Mouse (Mus musculus) forebrain, embryonic 10.5 days (tissue): ENCODE measurements at regions not wholly inside any gene's neighbourhood (a gene's known extent, or its start where the extent isn't known, plus 50 kb on each side); places are given as distances from the start of the nearest gene placed in this dataset.

Experiments
- DNase-seq: peaks from one replicate; pipeline ENCODE4 v3.0.0-alpha.2; 2017; ENCODE audit warnings: low spot score; ENCODE audit errors: extremely low spot score
- H3K27ac ChIP-seq: fragments of 300-500 bp; sonication (generic); 2 replicates; pipeline ENCODE4 v1.5.1; 2016; ENCODE audit warnings: mild to moderate bottlenecking
- H3K27me3 ChIP-seq: fragments of 300-500 bp; sonication (generic); 2 replicates; pipeline ENCODE4 v1.6.1; 2016; ENCODE audit warnings: mild to moderate bottlenecking; ENCODE audit not compliant: poor library complexity, severe bottlenecking
- H3K36me3 ChIP-seq: fragments of 300-500 bp; sonication (generic); replicated peaks from 2 replicates; pipeline ENCODE4 v1.6.1; 2016; ENCODE audit warnings: mild to moderate bottlenecking, moderate library complexity
- H3K4me1 ChIP-seq: fragments of 300-500 bp; sonication (generic); 2 replicates; pipeline ENCODE4 v1.6.1; 2016
- H3K4me3 ChIP-seq: fragments of 300-500 bp; sonication (generic); 2 replicates; pipeline ENCODE4 v1.5.1; 2016; ENCODE audit warnings: mild to moderate bottlenecking, moderate library complexity
- H3K9me3 ChIP-seq: fragments of 300-500 bp; sonication (generic); 2 replicates; pipeline ENCODE4 v1.6.1; 2016; ENCODE audit warnings: mild to moderate bottlenecking, moderate library complexity
- WGBS: fragments of 180-500 bp; shearing (Covaris S2); methylation state at CpG from one replicate; pipeline ENCODE4 v1.1.7; 2016; 5-methylcytosine and 5-hydroxymethylcytosine counted together

DNA sequence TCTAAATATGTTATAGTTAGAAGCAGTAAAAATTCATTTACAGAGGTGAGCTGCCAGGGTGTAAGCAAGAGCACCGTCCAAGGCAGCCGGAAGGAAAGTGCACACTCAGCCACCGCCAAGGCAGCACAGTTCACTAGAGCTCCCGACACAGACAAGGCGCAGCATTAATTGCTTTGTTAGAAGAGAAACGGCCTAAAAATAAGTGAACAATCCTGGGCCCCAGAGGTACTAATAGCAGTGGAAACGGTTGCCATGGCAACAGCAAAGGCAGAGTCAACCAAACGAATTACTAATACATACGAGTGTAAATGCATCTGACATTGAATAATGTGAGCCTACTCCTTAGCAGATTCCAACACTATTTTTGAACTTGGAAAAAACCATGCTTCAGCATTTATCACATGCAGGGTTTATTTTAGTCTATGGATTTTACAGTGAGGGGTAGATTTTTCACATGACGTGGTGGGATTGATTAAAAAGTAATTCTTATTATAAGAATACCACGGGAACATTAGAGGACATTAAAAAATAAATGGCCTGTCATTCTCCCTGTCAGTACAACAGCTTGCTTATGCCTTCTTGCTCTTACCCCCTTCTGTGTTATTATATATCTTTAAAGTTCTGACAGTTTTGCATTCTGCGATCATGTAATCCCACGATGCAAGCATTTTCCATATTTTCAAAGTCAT lies 62.5 kb downstream of the Cavin4 start:
- DNase-seq = peak; percentile 26
- no peaks in the 10 kb centered on the region for H3K9me3 ChIP-seq
- peaks cover 18% of the 10 kb centered on the region for H3K4me1 ChIP-seq
- H3K36me3 ChIP-seq = no peaks in the 10 kb centered on the region
- H3K27ac ChIP-seq = 0 out of 2 replicates have a peak overlapping the region, but pooled peaks have one; percentile 11
- H3K4me3 ChIP-seq = no peak overlapping the region
- H3K27me3 ChIP-seq = no peaks in the 10 kb centered on the region
- WGBS = 63% methylated on average over 13 of the region's 13 CpGs

DNA sequence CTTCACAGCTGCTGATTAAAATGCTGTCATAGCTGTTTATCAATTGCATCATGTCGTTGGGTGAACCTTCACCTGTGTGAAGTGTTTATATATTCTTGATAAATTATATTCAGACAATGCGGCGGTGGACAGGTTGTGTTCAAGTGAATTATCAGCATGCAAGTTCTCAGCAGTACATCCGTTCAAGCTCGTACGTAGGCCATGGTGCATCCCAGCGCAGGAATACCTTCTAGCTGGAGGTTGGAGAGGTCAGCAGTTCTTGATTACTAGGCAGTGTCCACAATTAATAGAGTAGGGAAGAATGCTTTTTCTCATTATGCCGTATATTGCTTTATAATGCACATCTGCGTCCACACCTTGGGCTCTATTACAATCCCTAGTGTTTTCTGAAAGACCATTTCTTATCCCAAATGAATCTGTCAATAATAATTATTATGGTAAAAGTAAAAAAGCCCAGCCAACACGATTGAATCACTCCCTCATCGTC lies 63.1 kb downstream of the Cavin4 start:
- WGBS = 92% methylated on average over 11 of the region's 11 CpGs
- H3K27ac ChIP-seq = no peak overlapping the region
- H3K4me3 ChIP-seq = no peak overlapping the region
- H3K4me1 ChIP-seq = peaks cover 18% of the 10 kb centered on the region
- no peaks in the 10 kb centered on the region for H3K36me3 ChIP-seq
- no peaks in the 10 kb centered on the region for H3K27me3 ChIP-seq
- H3K9me3 ChIP-seq = no peaks in the 10 kb centered on the region
- DNase-seq = no peak

DNA sequence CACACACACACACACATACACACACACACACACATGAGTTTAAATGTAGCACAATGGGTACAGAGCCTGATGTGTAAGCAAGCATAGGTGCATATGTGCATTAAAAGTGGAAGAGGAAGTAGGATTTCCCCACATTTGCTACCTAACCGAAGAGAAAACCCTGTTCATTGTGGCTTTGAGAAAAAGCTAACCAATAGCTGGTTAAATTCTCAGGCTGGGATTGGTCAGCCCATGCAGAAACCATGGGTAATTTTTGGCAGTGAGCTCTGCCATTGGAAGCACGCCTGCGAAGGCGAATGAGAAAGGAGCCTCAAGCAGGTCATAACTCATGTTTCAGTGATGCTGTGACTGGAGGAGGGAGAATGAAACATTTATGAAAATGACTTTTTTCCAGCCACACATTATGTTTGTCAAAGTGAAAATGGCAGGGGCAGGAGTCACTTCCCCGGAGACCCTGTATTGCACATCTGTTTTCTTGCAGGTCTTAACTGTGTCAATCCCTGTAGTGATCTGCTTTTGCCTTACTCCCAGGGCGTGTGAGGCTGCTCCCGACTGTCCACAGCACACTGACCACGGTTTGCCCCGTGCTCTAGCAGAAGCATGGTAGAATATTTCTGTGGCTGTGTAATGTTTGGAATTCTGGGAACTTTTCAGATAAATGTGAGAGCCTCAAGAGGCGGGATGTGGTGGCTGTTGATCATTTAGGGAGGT lies 71.7 kb downstream of the Cavin4 start:
- no peak for DNase-seq

DNA sequence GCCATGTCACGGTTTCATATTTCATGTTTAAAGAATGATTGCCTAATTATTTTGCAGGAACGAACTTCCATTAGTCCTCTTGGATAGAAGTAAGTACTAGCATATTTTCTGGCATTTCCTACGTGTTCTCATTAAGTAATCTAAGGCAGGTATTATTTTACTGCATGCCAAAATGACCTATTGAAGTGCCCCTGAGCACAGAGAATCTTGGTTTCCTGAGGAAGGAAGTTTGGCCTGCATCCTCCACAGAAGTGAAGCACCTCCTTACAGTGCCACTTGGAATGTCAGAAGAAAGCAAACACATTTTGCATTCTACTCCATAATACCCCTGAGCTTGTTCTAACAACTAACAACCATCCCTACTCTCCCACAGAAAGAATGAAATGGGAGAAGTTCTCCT lies 82.9 kb downstream of the Cavin4 start:
- no peak for DNase-seq

More for the DNA sequence above, 71.7 kb downstream of the Cavin4 start:
- H3K4me1 ChIP-seq = peaks cover 6% of the 10 kb centered on the region; the same call in 1 of the 2 replicates
- no peaks in the 10 kb centered on the region for H3K9me3 ChIP-seq
- H3K27ac ChIP-seq = no peak overlapping the region
- no peaks in the 10 kb centered on the region for H3K27me3 ChIP-seq
- 85% methylated on average over 10 of the region's 10 CpGs for WGBS
- H3K36me3 ChIP-seq = no peaks in the 10 kb centered on the region
- no peak overlapping the region for H3K4me3 ChIP-seq

DNA sequence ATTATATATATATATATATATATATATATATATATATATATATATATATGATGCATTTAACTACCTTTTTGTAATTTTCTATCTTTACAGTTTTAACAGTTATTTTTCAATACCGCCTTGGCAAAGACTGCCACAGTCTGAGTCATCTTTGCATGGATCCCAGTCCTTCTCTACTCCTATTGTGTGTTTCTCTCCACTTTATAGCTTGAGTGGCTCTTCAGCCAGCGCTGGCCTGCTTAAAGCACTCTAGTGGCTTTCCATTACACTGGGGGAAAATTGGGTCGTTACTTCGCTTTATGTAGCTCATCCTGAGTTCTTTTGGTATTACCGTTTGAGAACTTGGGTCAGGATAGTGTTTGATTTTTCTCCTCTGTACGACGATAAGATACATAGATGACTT lies 86.3 kb downstream of the Cavin4 start:
- WGBS = 89% methylated on average over 7 of the region's 7 CpGs
- no peaks in the 10 kb centered on the region for H3K4me1 ChIP-seq
- H3K27ac ChIP-seq = no peak overlapping the region
- H3K36me3 ChIP-seq = no peaks in the 10 kb centered on the region
- no peaks in the 10 kb centered on the region for H3K9me3 ChIP-seq
- no peak for DNase-seq
- no peak overlapping the region for H3K4me3 ChIP-seq
- H3K27me3 ChIP-seq = no peaks in the 10 kb centered on the region

More for the DNA sequence above, 82.9 kb downstream of the Cavin4 start:
- no peaks in the 10 kb centered on the region for H3K36me3 ChIP-seq
- no peaks in the 10 kb centered on the region for H3K27me3 ChIP-seq
- H3K27ac ChIP-seq = no peak overlapping the region
- 88% methylated on average over 3 of the region's 3 CpGs for WGBS
- no peaks in the 10 kb centered on the region for H3K9me3 ChIP-seq
- no peaks in the 10 kb centered on the region for H3K4me1 ChIP-seq
- H3K4me3 ChIP-seq = no peak overlapping the region

DNA sequence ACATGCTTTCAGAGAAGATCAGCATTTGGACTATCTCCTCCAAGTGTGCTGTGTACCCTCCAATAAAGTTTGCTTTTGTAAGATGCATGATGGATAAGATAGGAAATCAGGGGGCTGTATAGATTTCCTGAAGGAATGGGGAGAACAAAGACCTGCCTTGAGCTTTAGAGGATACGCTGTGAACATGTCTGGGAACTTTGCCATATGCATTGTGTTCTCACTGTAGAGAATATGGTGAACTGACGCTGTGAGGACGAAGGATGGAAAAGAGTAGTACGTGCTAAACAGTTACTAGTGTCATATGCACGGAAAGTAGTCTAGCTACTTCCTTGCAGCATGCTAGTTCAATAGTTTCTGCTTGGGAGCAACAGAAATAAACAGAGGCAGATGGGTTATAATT lies 86.8 kb downstream of the Cavin4 start:
- Histone ChIP-seq H3K4me1 (no peaks in the 10 kb centered on the region), H3K27me3 (no peaks in the 10 kb centered on the region), H3K27ac (no peak overlapping the region), H3K9me3 (no peaks in the 10 kb centered on the region), H3K36me3 (no peaks in the 10 kb centered on the region), H3K4me3 (no peak overlapping the region)
- WGBS = 88% methylated on average over 5 of the region's 5 CpGs
- DNase-seq = no peak

DNA sequence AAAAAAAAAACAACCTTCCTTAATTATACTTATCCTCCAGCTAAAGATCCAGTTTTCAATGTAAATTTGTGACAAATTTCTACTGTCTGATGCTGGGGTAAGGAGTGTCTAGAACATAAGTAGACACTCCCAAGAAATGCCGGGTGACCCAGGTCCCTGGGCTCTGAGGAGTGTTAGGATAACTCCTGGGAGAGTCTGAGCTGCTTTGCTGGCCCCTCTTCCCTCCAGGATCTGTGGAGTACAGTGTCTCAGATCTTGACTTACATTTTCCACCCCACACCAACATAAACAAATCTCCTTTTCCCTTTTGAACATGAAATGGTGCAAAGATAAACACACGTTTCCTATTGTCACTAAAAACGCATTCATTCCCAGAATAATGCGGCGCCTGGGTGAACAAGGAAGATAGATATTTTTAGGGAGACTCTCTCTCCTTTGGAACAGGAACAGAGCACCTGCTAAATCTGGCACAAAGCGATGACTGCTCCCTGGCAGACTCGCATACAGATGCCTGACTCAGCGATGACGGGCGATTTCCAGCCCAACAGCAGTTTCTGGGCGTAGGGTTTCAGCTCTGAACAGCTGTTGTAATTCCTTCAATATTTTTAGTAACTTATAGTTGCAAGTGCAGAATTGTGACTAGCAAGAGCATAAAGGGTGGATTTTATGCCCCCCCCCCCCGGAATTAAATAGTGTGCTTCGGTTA lies 91.3 kb downstream of the Cavin4 start:
- no peaks in the 10 kb centered on the region for H3K27me3 ChIP-seq
- DNase-seq = no peak
- no peaks in the 10 kb centered on the region for H3K9me3 ChIP-seq
- WGBS = 88% methylated on average over 13 of the region's 13 CpGs
- H3K27ac ChIP-seq = no peak overlapping the region
- H3K4me1 ChIP-seq = no peaks in the 10 kb centered on the region
- no peak overlapping the region for H3K4me3 ChIP-seq
- no peaks in the 10 kb centered on the region for H3K36me3 ChIP-seq

DNA sequence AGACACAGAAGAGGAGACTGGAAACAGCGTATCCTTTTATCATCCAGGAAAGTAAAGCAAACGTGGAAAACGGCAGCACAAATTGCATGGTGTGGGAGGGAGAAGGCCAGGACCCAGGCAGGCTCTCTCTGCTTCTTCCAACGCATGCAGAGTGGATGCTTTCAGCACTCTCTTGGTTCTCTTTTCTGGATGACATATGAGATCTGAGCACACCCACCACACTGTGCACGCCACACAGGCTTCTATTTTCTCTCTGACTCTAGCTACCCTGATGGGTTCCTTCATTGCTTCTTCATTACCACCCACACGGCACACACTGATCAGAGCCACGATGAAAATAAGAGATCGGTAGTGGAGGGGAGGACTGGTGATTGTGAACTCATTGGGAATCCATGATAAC lies 97.3 kb downstream of the Cavin4 start:
- no peaks in the 10 kb centered on the region for H3K9me3 ChIP-seq
- no peaks in the 10 kb centered on the region for H3K27me3 ChIP-seq
- H3K36me3 ChIP-seq = no peaks in the 10 kb centered on the region
- WGBS = 87% methylated on average over 8 of the region's 8 CpGs
- DNase-seq = no peak
- H3K27ac ChIP-seq = no peak overlapping the region
- no peak overlapping the region for H3K4me3 ChIP-seq
- no peaks in the 10 kb centered on the region for H3K4me1 ChIP-seq

DNA sequence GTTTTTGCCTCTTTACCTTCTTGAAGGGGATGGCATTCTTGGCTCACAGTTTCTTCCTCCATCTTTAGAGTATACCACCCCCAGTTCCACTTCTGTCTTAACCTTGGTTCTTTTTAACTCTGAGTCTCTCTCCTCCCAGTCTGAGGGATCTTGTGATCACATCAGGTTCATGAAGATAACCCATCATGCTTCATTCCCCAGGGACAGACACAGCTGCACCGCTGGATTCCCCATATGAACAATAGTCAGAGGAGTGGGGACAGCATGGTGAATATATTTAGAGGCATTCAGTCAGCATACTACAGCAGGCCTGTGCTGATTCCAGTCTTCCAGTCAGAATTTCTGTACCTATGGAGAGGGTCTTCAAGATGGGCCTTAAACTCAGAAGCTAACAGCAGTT lies 103.1 kb downstream of the Cavin4 start:
- DNase-seq = no peak
- Histone ChIP-seq H3K4me3 (no peak overlapping the region), H3K27ac (no peak overlapping the region), H3K27me3 (no peaks in the 10 kb centered on the region), H3K4me1 (0 out of 2 replicates have a peak, but pooled peaks cover 3% of the 10 kb centered on the region), H3K36me3 (no peaks in the 10 kb centered on the region), H3K9me3 (no peaks in the 10 kb centered on the region)
- WGBS = 87% methylated on average over 1 of the region's 1 CpGs

DNA sequence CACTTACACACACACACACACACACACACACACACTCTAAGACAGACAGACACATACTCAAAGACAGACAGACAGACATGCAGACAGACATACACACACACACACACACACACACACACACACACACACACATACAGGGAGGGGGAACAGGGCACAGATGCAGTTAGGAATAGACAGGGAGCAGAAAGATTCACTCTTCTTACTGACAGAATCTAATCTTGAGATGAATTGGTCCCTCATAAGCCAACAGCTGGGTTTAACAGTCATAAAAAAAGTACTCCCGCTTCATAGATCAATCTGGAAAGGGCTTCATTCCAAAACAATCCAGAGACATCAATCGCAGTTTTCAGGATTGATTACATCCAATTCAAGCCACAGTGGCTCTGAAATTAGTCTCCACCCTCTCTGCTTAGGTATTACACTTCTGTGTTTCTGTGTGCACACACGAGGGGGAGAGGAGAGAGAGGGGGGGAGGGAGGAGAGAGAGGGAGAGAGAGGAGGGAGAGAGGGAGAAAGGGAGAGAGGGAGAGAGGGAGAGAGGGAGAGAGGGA lies 107.2 kb downstream of the Cavin4 start:
- no peak for DNase-seq
- Histone ChIP-seq H3K4me3 (no peak overlapping the region), H3K9me3 (no peaks in the 10 kb centered on the region), H3K36me3 (no peaks in the 10 kb centered on the region), H3K27me3 (no peaks in the 10 kb centered on the region), H3K27ac (0 out of 2 replicates have a peak overlapping the region, but pooled peaks have one; percentile 5), H3K4me1 (0 out of 2 replicates have a peak, but pooled peaks cover 3% of the 10 kb centered on the region)
- 70% methylated on average over 3 of the region's 3 CpGs for WGBS

DNA sequence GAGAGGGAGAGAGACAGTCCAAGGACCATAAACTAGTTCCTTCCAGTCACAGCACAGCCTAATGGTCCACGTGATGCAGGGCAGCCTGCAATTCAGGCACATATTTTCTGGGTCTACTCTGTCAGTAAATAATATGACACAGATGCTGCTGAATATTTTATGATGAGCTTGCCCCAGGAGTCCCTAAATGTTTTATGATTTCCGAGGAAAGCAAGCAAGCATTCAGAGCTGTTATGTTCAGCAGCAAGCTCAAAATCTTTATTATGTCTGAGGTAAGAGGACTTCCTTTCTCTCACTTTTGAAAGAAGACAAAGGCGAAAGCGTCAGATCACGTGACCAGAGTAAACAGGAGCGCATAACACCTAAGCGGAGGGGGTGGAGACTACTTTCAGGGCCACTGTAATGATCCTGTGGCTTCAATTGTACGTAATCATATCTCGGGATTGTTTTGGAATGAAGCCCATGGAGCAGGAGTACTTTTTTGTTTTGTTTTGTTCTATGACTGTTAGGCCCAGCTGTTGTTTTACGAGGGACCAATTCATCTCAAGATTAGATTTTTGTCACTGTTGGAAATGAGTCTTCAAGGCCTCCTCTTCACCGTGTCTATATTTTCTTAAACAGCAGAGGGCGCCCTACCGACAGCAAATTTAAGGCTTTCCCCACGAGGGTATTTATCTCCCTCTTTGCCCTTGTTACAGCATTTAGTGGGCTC lies 107.8 kb downstream of the Cavin4 start:
- no peaks in the 10 kb centered on the region for H3K9me3 ChIP-seq
- H3K4me1 ChIP-seq = 0 out of 2 replicates have a peak, but pooled peaks cover 3% of the 10 kb centered on the region
- 0 out of 2 replicates have a peak overlapping the region, but pooled peaks have one; percentile 5 for H3K27ac ChIP-seq
- 48% methylated on average over 14 of the region's 14 CpGs for WGBS
- no peak overlapping the region for H3K4me3 ChIP-seq
- H3K27me3 ChIP-seq = no peaks in the 10 kb centered on the region
- no peak for DNase-seq
- no peaks in the 10 kb centered on the region for H3K36me3 ChIP-seq

DNA sequence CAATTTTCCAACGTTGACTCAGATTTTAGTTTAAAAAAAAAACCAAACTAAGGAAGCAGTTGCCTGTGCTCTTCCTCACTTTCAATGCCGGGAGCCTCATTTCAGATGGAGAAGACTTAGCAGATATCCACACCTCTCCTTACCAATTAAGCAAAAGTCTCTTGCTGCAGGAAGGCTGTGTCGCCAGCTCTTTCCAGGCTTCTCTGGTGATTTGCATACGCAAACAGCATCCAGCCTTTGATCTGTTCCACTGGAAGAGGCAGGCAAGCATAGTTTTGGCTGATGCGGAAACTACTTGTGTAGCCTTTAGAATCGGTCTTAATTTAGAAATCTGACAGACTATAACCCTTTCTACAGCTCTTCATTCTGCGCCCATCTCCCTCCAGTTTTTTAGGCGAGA lies 108.5 kb downstream of the Cavin4 start:
- Histone ChIP-seq H3K36me3 (no peaks in the 10 kb centered on the region), H3K27ac (no peak overlapping the region), H3K4me3 (no peak overlapping the region), H3K9me3 (no peaks in the 10 kb centered on the region), H3K27me3 (no peaks in the 10 kb centered on the region), H3K4me1 (0 out of 2 replicates have a peak, but pooled peaks cover 3% of the 10 kb centered on the region)
- 77% methylated on average over 8 of the region's 8 CpGs for WGBS
- DNase-seq = no peak
